Mouse (Mus musculus): ENCODE results near the gene Atoh7.

Gene Atoh7

DNA sequence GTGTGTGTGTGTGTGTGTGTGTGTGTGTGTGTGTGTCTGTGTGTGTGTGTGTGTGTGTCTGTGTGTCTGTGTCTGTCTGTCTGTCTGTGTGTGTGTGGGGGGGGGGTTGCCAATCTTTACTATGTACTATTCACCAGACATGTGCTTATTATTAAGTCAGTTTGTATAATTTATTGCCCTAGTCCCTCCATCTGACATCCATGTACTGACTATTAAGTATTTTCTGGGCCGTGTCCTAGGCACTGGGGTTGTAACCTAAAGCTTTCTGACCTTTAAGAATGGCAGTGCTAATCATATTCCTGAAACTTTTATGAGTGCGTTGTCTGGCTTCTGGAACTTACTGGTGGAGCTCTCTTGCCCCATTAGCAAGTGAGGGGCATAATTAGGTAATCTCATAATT, 2.7 kb upstream of the Atoh7 start:
- CTCF ChIA-PET, result no interaction called here

DNA sequence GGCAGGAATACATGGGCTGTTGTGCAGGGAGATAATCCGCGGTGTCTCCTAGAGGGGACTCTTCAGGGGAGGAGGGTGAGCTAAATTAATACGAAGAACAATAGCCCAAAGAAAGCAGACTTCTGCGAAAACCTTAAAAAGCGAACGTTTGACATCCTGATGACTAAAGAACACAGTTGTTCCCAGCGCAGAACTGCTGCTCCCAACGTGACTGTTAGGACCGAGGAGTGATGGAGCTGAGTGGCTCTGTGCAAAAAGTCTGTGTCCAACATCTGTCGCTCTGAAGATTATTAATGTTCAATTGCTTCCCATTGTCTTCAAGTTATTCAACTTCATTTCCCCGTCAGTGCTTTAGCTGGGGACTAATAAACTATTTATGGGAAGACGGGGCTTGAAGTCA, 1.3 kb upstream of the Atoh7 start:
- CTCF ChIA-PET, result no interaction called here

DNA sequence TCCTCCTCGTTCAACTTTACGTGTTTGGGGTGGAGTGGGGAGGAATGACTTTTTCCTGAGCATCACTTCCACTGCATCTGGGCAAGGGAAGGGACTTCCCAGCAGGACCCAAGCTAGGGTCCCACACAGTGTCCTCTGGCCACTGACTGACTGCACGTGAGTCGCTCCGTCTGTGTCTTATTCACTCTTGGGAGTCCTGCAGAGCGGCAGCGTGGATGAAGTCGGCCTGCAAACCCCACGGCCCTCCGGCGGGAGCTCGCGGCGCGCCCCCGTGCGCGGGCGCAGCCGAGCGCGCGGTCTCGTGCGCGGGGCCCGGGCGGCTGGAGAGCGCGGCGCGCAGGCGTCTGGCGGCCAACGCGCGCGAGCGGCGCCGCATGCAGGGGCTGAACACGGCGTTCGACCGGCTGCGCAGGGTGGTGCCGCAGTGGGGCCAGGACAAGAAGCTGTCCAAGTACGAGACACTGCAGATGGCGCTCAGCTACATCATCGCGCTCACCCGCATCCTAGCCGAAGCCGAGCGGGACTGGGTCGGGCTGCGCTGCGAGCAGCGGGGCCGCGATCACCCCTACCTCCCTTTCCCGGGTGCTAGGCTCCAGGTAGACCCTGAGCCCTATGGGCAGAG, 601 bp downstream of the Atoh7 start:
- CTCF ChIA-PET, result interaction anchor here (0.5 kb wide), 1 partner anchor 246 kb away, joined by 3 read pairs; no protein-coding TSS in a partner anchor

DNA sequence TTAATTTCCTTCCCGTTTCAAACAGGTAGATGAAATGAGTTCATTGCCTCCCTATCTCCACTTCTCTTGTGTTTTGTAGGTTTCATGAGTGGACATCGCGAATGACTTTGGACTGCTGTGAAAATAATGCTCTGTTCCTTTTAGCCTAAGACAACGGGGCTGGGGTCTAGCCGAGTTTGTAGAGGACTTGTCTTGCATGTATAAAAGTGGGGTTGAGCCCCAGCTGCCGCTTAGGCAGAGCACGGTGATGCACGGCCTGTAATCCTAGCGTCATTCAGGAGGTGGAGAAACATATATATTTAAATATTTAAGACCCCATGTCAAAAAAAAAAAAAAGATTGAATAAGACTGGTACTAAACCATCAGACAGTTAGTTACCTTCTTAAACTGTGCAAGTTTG, 1.2 kb downstream of the Atoh7 start:
- CTCF ChIA-PET, result no interaction called here

DNA sequence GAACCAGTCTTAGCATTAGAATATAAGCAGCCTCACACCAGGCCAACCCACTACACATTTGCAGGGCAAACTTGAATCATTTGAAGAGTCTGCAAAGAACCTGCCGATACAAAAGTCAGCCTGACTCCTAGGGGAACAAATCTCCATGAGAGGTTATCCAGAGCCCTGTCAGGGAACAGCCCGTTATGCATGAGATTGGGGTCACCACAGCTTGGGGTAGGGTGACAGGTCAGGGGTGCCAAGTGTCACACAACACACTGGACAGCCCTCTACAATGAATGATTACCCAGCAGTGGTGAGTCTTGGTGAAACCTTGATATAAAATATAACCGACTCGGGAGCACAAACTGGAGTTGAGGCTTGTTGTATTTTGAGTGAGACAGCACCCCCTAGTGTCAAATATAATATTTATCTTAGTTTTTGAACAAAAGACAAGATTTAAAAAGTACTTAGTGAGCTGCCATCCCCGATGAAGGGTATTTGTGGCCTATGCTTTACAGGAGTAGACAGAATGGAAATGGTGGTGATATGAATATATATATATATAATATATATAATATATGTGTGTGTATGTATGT, 13.7 kb downstream of the Atoh7 start:
- CTCF ChIA-PET, result interaction anchor here (0.5 kb wide), 1 partner anchor 237 kb away, joined by 3 read pairs; no protein-coding TSS in a partner anchor

DNA sequence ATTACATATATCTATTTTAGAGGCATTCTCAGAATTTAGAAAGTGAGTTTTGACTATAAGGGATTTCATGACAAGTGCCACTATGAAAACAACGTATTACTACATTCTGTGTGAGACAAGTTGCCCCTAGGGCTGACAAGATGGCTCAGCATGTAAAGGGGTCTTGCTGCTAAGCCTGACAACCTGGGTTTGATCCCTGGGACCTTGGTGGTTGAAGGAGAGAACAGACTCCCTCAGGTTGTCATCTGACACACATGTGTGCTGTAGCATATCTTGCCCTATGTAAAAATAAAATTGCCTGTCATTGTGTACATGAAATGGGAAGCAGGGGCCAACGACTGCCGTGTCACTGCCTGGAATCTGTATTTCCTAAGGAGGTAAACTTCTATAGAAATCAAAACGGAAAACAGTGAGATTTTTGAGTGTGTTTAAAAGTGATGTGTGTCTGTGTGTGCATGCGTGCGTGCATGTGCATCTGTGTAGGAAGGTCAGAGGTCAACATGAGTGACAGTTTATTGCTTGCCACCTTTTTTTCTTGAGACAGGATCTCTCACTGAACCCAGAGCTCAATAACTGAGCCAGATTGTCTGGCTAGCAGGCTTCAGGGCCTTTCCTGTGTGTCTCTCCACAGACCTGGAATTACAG, 14.4 kb downstream of the Atoh7 start:
- CTCF ChIA-PET, result interaction anchor here (0.5 kb wide), 1 partner anchor 237 kb away, joined by 3 read pairs; no protein-coding TSS in a partner anchor

DNA sequence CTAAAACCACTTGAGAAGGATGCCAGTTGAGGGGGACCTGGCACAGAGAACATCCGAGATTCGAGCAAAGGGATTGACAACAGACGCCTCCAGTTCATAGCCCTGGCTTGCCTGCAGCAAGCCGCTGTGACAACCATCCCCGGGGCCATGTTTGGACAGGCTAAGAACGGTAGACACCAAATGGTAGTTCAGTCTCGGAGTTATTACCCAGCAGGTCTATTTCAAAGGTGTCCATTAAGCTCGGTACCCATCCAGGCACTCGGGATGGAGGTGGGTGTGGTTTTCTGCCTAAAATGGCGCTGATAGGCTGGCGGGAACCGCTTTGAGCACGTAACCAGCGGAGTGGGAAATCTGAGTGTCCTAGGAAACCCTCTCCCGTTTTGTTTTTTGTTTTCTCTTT, 16.4 kb downstream of the Atoh7 start:
- CTCF ChIA-PET, result no interaction called here

DNA sequence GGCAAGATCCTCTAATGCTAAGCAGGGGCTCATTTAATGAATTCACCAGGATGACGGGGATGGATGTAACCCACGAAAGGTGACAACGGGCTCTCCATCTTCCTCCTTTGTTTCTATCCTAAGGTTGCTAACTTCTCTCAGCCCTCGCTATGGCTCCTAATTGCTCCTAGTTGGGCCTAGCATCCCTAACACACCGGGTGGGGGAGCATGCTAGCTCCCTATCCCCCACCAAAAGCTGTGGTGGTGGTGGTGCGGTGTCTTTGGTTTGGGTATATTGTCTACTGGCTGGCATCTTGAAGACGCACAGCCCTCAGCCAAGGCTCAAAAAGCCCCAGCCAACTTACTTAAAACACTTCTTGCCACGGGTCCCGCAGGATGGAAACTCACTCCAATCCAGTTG, 16.9 kb downstream of the Atoh7 start:
- CTCF ChIA-PET, result no interaction called here

DNA sequence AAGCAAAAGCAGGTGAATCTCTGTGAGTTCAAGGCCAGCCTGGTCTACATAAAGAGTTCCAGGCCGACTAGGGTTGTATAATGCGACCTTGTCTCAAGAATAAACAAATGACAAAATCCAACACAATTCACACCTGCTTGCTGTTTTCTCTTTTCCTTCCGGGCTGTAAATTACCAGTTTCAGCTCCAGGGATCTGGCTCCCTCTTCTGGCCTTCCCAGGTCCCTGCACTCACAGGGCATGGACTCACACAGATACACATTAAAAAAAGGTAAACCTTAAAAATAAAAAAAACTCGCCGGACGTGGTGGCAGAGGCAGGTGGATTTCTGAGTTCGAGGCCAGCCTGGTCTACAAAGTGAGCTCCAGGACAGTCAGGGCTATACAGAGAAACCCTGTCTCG, 18.1 kb downstream of the Atoh7 start:
- CTCF ChIA-PET, result no interaction called here

DNA sequence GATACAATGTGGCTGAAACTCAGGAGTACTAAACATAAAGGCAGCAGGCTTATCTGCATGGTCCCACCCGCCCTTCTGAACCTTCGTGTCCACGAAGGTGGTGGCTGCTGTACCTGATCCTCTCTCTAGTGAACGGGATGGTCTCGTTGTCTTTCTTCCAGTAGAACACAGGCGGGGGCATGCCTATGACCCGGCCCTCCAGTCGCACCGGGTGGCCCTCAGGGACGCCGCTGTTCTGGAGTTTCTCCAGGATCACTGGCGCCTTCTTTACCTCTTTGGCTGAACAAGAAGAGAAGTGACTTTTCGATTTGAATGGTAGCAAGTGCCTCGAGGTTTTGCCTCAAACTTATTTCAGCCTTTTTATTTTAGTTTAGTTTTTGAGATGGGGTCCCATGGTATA, 20.5 kb downstream of the Atoh7 start:
- CTCF ChIA-PET, result interaction anchor here (0.6 kb wide), 2 partner anchors 226 to 292 kb away, joined by 5 to 9 read pairs; no protein-coding TSS in a partner anchor

DNA sequence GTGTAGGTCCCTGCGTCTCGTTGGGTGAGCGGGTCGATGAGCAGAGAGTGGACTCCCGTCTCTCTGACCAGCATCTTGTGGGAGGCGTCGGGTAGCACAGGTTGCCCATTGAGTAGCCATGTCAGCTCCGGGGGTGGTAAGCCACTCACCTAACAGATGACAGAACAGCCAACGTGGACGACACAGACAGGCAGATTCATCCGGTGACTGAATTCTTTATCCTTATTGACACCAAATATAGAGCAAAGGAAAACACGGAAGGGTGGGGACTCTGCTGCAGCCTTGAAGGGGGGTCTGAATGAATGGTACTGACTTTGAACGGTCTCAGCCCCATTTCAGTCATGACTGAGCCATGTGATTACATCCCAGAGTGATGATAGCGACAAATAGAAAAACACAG, 22.5 kb downstream of the Atoh7 start:
- CTCF ChIA-PET, result no interaction called here

DNA sequence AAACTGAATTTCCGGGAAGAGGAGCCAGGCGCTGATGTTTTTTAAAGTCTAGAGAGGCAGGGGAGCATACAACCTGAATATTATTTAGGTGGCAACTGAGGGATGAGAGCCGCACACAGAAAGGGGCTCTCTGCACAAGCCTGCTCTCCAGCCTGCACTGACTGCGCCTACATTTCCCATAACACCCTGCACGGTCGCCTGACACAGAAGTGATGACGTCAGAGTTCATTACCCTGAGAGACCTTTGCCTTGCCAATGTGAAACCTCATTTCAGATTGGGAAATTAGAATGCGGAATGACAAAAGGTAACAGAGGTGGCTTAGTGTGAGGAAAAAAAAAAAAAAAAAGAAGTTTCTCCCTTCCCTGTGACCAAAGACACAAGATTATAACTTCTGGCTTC, 23.1 kb downstream of the Atoh7 start:
- CTCF ChIA-PET, result no interaction called here

DNA sequence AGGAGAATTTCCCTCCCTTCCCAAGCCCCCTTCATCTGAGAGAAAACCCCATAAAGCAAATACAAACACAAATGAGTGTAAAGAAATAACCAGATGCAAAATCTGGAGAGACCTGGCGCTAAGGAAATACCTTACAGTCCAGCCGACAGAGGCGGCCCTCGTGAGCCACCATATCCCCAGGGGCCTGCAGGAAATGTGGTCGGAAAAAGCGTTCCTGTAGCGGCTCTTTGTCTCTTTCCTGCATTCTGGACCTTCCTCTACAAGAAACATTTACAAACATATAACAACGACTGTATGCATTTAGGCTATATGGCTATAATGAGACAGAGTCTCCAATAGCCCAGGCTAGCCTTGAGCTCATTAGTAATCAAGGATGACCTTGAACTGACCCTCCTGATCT, 23.7 kb downstream of the Atoh7 start:
- CTCF ChIA-PET, result interaction anchor here (0.6 kb wide), 1 partner anchor 41 kb away, joined by 4 read pairs; no protein-coding TSS in a partner anchor

DNA sequence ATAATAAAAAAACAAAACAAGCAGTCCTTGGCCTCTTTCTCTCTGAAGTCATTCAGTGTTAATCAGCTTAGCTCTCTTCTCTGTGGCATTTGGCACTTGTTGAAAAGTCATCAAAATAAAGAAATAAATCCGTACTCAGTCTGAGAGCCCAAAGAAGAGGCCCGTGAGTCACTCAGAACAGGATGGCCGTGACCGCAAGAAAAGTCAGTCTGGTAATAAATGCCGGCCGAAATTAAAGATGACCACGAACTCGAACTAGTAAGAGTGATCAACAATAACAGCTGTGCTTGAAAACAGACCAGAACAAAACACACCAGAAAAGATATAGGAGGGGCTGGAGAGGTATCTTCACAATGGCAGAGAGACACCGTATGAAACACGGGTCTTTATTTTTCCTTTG, 24.6 kb downstream of the Atoh7 start:
- CTCF ChIA-PET, result no interaction called here

DNA sequence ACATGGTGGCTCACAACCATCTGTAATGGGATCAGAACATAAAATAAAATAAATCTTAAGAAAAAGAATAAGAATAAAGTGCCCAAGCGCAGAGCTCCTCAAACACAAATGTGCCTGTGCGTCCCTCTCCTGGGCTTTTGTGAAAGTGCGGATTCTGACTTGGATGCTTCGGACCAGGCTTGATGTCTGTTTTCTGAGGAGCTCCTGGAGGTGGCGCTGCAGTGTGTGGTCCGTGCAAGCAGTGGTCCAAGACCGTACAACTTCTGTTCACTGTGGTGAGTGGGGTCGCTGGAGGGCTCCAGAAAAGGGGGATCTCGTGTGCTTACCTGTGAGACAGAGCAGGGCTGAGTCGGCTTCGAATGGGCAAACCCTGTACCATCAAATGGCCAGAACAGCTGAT, 25.9 kb downstream of the Atoh7 start:
- CTCF ChIA-PET, result interaction anchor here (0.6 kb wide), 1 partner anchor 305 kb away, joined by 4 read pairs; no protein-coding TSS in a partner anchor

DNA sequence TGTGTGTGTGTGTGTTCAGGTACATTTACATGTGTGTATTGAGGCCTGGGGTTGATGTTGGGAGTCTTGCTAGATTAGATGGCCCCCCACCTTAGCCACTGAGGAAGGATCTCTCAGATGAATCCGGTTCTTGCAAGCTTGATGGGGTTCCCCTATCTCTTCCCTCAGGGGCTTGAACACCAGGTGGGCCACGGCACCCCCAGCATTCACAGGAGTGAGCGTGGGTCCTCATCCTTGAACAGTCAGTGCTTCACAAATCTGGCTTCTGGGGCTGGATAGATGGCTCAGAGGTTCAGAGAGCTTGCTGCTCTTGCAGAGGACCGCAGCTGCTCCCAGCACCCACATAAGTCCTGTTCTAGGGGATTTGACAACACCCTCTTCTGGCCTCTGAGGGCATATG, 26.7 kb downstream of the Atoh7 start:
- CTCF ChIA-PET, result interaction anchor here (0.6 kb wide), 1 partner anchor 306 kb away, joined by 4 read pairs; no protein-coding TSS in a partner anchor

DNA sequence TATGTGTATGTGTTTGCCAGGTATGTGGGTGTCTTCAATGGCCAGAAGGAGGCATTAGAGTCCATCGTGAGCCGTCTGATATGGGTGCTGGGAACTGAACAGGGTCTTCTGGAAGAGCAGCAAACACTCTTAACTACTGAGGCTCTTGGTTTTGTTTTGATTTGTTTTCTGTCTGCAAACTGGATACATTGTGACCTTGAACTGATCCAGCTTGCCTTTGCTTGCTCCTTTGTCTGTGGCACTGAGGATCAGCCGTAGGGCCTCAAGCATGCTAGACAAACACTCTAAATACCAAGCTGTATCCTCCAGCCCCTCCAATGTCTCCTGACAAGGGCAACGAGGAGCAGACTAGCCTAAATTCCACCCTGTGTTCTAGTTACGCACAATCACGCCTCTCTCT, 27.7 kb downstream of the Atoh7 start:
- CTCF ChIA-PET, result no interaction called here

DNA sequence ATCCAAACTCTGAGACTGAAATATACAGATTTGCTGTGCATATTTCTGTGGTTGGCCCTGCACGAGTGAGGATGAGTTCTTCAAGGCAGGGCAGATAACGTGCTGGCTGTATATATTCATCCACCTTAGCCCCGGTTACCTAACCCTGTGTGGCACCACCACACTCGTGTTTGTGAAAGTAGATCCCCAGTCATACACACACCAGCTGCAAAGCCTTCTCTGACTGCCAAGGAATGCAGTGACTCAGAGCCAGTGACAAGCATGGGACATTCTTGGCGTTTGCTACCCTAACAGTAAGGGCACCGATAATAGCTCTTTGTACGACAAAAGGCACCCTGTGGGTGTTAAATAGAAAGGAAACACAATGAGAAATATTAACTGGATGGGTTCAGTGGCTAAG, 28.8 kb downstream of the Atoh7 start:
- CTCF ChIA-PET, result no interaction called here

DNA sequence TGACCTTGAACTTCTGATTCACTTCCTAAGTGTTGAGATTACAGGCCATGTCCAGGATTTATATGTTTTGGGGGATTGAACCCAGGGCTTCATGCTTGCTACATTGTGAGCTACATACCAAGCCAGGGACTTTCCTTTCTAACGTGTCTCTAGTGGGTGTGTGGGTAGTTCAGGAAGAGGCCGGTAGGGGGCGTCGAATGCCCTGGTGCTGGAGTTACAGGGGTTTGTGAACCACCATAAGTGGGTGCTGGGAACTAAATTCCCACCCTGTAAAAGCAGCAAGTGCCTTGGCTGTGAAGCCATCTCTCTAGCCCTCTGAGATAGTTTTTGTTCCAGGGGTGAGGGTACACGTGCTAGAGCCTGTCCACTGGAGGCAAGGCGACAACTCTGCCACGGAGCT, 31.0 kb downstream of the Atoh7 start:
- CTCF ChIA-PET, result no interaction called here

DNA sequence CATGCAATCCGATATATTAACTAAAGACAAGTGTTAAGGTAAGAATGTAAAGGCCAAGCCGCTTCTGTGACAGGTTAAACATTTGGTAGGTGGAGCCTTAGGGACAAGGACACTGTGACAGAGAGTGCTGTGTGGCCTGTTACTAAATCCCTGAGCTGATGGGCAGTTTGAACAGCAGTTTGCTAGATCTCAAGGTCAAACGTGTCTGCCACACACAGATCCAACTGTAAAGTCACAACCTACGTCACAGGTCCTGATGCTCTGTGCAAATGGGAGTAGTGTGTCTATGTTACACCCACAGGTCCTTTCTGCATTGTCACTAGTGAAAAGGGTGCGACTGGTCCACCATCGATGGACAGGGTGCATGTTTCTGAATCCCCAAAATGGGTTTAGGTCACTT, 32.9 kb downstream of the Atoh7 start:
- CTCF ChIA-PET, result no interaction called here

DNA sequence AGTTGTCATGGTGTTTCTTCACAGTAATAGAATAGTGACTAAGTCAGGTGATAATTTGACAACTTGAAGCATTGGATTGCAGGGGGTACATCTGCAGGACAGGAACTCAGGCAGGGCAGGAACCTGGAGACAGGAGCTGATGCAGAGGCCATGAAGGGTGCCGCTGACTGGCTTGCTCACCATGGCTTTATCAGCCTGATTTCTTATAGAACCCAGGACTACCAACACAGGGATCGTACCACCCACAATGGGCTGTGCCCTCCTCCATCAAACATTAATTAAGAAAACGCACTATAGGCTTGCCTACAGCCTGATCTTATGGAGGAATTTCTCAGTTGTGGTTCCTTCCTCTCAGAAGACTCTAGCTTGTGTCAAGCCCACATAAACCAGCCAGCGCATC, 33.9 kb downstream of the Atoh7 start:
- CTCF ChIA-PET, result no interaction called here

DNA sequence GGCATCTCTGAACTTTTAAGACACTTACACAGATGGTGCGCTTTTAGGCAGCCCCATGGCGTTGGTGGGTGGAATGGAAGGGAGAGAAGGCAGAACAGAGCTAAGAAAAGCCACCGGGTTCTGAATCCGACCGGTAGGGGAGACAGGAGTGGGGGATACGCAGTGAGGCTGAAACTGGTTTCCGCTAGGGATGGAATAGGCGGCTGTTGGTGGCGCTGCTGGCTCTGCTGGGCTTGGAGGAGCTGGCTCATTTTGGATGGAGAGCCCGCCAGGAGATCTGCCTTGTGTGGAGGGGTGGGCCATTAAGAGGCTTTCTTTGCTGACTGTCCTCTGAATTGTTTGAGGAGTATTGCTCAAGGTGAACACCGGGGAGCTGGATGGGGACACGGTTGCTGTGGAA, 36.2 kb downstream of the Atoh7 start:
- CTCF ChIA-PET, result no interaction called here

DNA sequence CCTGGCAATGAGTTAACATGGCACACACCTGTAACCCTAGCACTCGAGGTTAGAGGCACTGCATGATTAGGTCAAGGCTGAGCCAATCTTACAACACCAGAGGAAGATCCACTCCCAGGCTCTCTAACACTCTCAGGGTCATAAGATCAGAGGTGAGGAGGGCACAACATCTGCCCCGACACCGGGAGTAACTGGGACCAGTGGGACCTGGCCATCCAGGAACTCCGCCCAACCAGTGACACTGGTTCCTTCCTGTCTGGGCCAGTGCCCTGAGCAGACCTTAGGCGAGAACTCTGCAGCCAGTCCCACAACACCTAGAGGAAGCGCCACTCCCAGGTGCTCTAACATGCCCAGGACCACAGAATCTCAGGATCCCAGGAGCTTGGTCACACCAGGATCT, 37.0 kb downstream of the Atoh7 start:
- CTCF ChIA-PET, result no interaction called here

Measured in spleen, embryonic (tissue).